Mouse (Mus musculus): Measurements from ENCODE around the gene Fhit. TPM values are rescaled to one million over a fixed set of nuclear protein-coding genes. Genes with fewer than 3 reads are reported as not detected.

Gene Fhit
- polyA plus RNA-seq, 1 experiment from 2014 or later: 5.0 TPM

GRCm38 (mm10) chr14:9606584-9607377 lies 1555.1 kb downstream of the Fhit start:
- no peak for DNase-seq (ENCODE audit: low spot score)
- Histone ChIP-seq H3K4me3 (ENCODE audit: low read depth, low read length) (no peak overlapping the region), H3K27ac (replicated peaks; ENCODE audit: low read depth, low read length) (no peak overlapping the region), H3K9ac (replicated peaks; ENCODE audit: low read length) (no peak overlapping the region), H3K4me2 (ENCODE audit: low read depth, low read length) (no peak overlapping the region), H3K4me1 (ENCODE audit: control insufficient read depth, insufficient read depth, low read length) (no peaks in the 10 kb centered on the region), H3K36me3 (replicated peaks; ENCODE audit: control insufficient read depth, insufficient read depth, low read depth, low read length) (no peaks in the 10 kb centered on the region), H3K9me3 (replicated peaks; ENCODE audit: control insufficient read depth, low read length) (no peaks in the 10 kb centered on the region), H3K27me3 (ENCODE audit: control insufficient read depth, insufficient read depth, low read length) (no peaks in the 10 kb centered on the region)
- ATAC-seq (replicated peaks; ENCODE audit: insufficient number of reproducible peaks, low FRiP score, low TSS enrichment, low read depth): no peak
- WGBS: 77% methylated on average over 12 of the region's 12 CpGs

- DNase-seq (ENCODE audit: low spot score): no peak
- Histone ChIP-seq H3K4me2 (ENCODE audit: low read depth, low read length) (no peak overlapping the region), H3K27me3 (ENCODE audit: control insufficient read depth, insufficient read depth, low read length) (no peaks in the 10 kb centered on the region), H3K36me3 (replicated peaks; ENCODE audit: control insufficient read depth, insufficient read depth, low read depth, low read length) (no peaks in the 10 kb centered on the region), H3K27ac (replicated peaks; ENCODE audit: low read depth, low read length) (no peak overlapping the region), H3K9ac (replicated peaks; ENCODE audit: low read length) (no peak overlapping the region), H3K9me3 (replicated peaks; ENCODE audit: control insufficient read depth, low read length) (no peaks in the 10 kb centered on the region), H3K4me3 (ENCODE audit: low read depth, low read length) (no peak overlapping the region), H3K4me1 (ENCODE audit: control insufficient read depth, insufficient read depth, low read length) (no peaks in the 10 kb centered on the region; the same call in 1 of the 2 replicates)
- no peak for ATAC-seq (replicated peaks; ENCODE audit: insufficient number of reproducible peaks, low FRiP score, low TSS enrichment, low read depth)
These were observed 1561.6 kb downstream of the Fhit start for GRCm38 (mm10) chr14:9600271-9600670.

GRCm38 (mm10) chr14:9597460-9597977 lies 1564.3 kb downstream of the Fhit start:
- Histone ChIP-seq H3K9ac (replicated peaks; ENCODE audit: low read length) (no peak overlapping the region), H3K4me2 (ENCODE audit: low read depth, low read length) (no peak overlapping the region), H3K4me3 (ENCODE audit: low read depth, low read length) (no peak overlapping the region), H3K36me3 (replicated peaks; ENCODE audit: control insufficient read depth, insufficient read depth, low read depth, low read length) (no peaks in the 10 kb centered on the region), H3K4me1 (ENCODE audit: control insufficient read depth, insufficient read depth, low read length) (no peaks in the 10 kb centered on the region; the same call in 1 of the 2 replicates), H3K9me3 (replicated peaks; ENCODE audit: control insufficient read depth, low read length) (no peaks in the 10 kb centered on the region), H3K27ac (replicated peaks; ENCODE audit: low read depth, low read length) (no peak overlapping the region), H3K27me3 (ENCODE audit: control insufficient read depth, insufficient read depth, low read length) (no peaks in the 10 kb centered on the region)
- 36% methylated on average over 5 of the region's 5 CpGs for WGBS
- DNase-seq (ENCODE audit: low spot score) (peak; percentile 4), ATAC-seq (replicated peaks; ENCODE audit: insufficient number of reproducible peaks, low FRiP score, low TSS enrichment, low read depth) (no peak)

GRCm38 (mm10) chr14:9589121-9589520 lies 1572.7 kb downstream of the Fhit start:
- no peak overlapping the region for H3K9ac ChIP-seq (replicated peaks; ENCODE audit: low read length)
- H3K27ac ChIP-seq (replicated peaks; ENCODE audit: low read depth, low read length): no peak overlapping the region
- ATAC-seq (replicated peaks; ENCODE audit: insufficient number of reproducible peaks, low FRiP score, low TSS enrichment, low read depth) (no peak), DNase-seq (ENCODE audit: low spot score) (no peak)
- no peaks in the 10 kb centered on the region for H3K27me3 ChIP-seq (ENCODE audit: control insufficient read depth, insufficient read depth, low read length)
- no peak overlapping the region for H3K4me3 ChIP-seq (ENCODE audit: low read depth, low read length)
- no peak overlapping the region for H3K4me2 ChIP-seq (ENCODE audit: low read depth, low read length)
- WGBS: 74% methylated on average over 1 of the region's 1 CpGs
- H3K9me3 ChIP-seq (replicated peaks; ENCODE audit: control insufficient read depth, low read length): no peaks in the 10 kb centered on the region
- H3K36me3 ChIP-seq (replicated peaks; ENCODE audit: control insufficient read depth, insufficient read depth, low read depth, low read length): no peaks in the 10 kb centered on the region
- no peaks in the 10 kb centered on the region for H3K4me1 ChIP-seq (ENCODE audit: control insufficient read depth, insufficient read depth, low read length)

- WGBS: 89% methylated on average over 4 of the region's 4 CpGs
These were observed 1573.9 kb downstream of the Fhit start for GRCm38 (mm10) chr14:9587900-9588299.

GRCm38 (mm10) chr14:9583227-9584155 lies 1578.3 kb downstream of the Fhit start:
- no peaks in the 10 kb centered on the region for H3K36me3 ChIP-seq (replicated peaks; ENCODE audit: control insufficient read depth, insufficient read depth, low read depth, low read length)
- 79% methylated on average over 8 of the region's 8 CpGs for WGBS
- no peaks in the 10 kb centered on the region for H3K27me3 ChIP-seq (ENCODE audit: control insufficient read depth, insufficient read depth, low read length)
- DNase-seq (ENCODE audit: low spot score) (no peak), ATAC-seq (replicated peaks; ENCODE audit: insufficient number of reproducible peaks, low FRiP score, low TSS enrichment, low read depth) (no peak)
- no peak overlapping the region for H3K9ac ChIP-seq (replicated peaks; ENCODE audit: low read length)
- H3K9me3 ChIP-seq (replicated peaks; ENCODE audit: control insufficient read depth, low read length): no peaks in the 10 kb centered on the region
- H3K4me3 ChIP-seq (ENCODE audit: low read depth, low read length): no peak overlapping the region
- no peaks in the 10 kb centered on the region for H3K4me1 ChIP-seq (ENCODE audit: control insufficient read depth, insufficient read depth, low read length)
- H3K4me2 ChIP-seq (ENCODE audit: low read depth, low read length): no peak overlapping the region
- no peak overlapping the region for H3K27ac ChIP-seq (replicated peaks; ENCODE audit: low read depth, low read length)

More at GRCm38 (mm10) chr14:9587900-9588299, 1573.9 kb downstream of the Fhit start:
- Histone ChIP-seq H3K4me1 (ENCODE audit: control insufficient read depth, insufficient read depth, low read length) (no peaks in the 10 kb centered on the region), H3K27me3 (ENCODE audit: control insufficient read depth, insufficient read depth, low read length) (no peaks in the 10 kb centered on the region), H3K36me3 (replicated peaks; ENCODE audit: control insufficient read depth, insufficient read depth, low read depth, low read length) (no peaks in the 10 kb centered on the region), H3K27ac (replicated peaks; ENCODE audit: low read depth, low read length) (no peak overlapping the region), H3K4me2 (ENCODE audit: low read depth, low read length) (no peak overlapping the region), H3K9me3 (replicated peaks; ENCODE audit: control insufficient read depth, low read length) (no peaks in the 10 kb centered on the region), H3K9ac (replicated peaks; ENCODE audit: low read length) (no peak overlapping the region), H3K4me3 (ENCODE audit: low read depth, low read length) (no peak overlapping the region)
- ATAC-seq (replicated peaks; ENCODE audit: insufficient number of reproducible peaks, low FRiP score, low TSS enrichment, low read depth): no peak
- no peak for DNase-seq (ENCODE audit: low spot score)

GRCm38 (mm10) chr14:9556333-9556732 lies 1605.5 kb downstream of the Fhit start:
- ATAC-seq (replicated peaks; ENCODE audit: insufficient number of reproducible peaks, low FRiP score, low TSS enrichment, low read depth): no peak
- Histone ChIP-seq H3K27me3 (ENCODE audit: control insufficient read depth, insufficient read depth, low read length) (no peaks in the 10 kb centered on the region), H3K4me2 (ENCODE audit: low read depth, low read length) (no peak overlapping the region), H3K27ac (replicated peaks; ENCODE audit: low read depth, low read length) (no peak overlapping the region), H3K9me3 (replicated peaks; ENCODE audit: control insufficient read depth, low read length) (no peaks in the 10 kb centered on the region), H3K36me3 (replicated peaks; ENCODE audit: control insufficient read depth, insufficient read depth, low read depth, low read length) (no peaks in the 10 kb centered on the region), H3K4me3 (ENCODE audit: low read depth, low read length) (no peak overlapping the region), H3K4me1 (ENCODE audit: control insufficient read depth, insufficient read depth, low read length) (no peaks in the 10 kb centered on the region), H3K9ac (replicated peaks; ENCODE audit: low read length) (no peak overlapping the region)
- 71% methylated on average over 5 of the region's 5 CpGs for WGBS
- DNase-seq (ENCODE audit: low spot score): no peak
